Mouse (Mus musculus) intestine, embryonic 15.5 days (tissue): Measurements from ENCODE around the gene Arhgap18. TPM values are rescaled to one million over a fixed set of nuclear protein-coding genes. Genes with fewer than 3 reads are reported as not detected.

Source experiments
- ATAC-seq: fragments of 200-750 bp; cut with Nextera tagmentation; 2 replicates; pipeline ENCODE4 v1.8.0; 2017; ENCODE audit warnings: moderate TSS enrichment, moderate library complexity
- H3K27ac ChIP-seq: fragments of 300-500 bp; sonication (generic); 2 replicates; pipeline ENCODE4 v1.5.1; 2015; ENCODE audit warnings: mild to moderate bottlenecking, inconsistent platforms
- H3K27me3 ChIP-seq: fragments of 300-500 bp; sonication (generic); replicated peaks from 2 replicates; pipeline ENCODE4 v1.6.1; 2015; ENCODE audit warnings: inconsistent platforms
- H3K36me3 ChIP-seq: fragments of 300-500 bp; sonication (generic); 2 replicates; pipeline ENCODE4 v1.6.1; 2015; ENCODE audit warnings: inconsistent platforms
- H3K4me1 ChIP-seq: fragments of 300-500 bp; sonication (generic); replicated peaks from 2 replicates; pipeline ENCODE4 v1.6.1; 2015; ENCODE audit warnings: inconsistent platforms
- H3K4me2 ChIP-seq: fragments of 300-500 bp; sonication (generic); replicated peaks from 2 replicates; pipeline ENCODE4 v1.6.1; 2015; ENCODE audit warnings: mild to moderate bottlenecking, inconsistent platforms
- H3K4me3 ChIP-seq: fragments of 300-500 bp; sonication (generic); replicated peaks from 2 replicates; pipeline ENCODE4 v1.5.1; 2015; ENCODE audit warnings: inconsistent platforms
- H3K9ac ChIP-seq: fragments of 300-500 bp; sonication (generic); 2 replicates; pipeline ENCODE4 v1.6.1; 2015; ENCODE audit warnings: inconsistent platforms
- H3K9me3 ChIP-seq: fragments of 300-500 bp; sonication (generic); 2 replicates; pipeline ENCODE4 v1.6.1; 2016; ENCODE audit warnings: inconsistent platforms
- WGBS: fragments of 180-500 bp; shearing (Covaris S2); methylation state at CpG from one replicate; pipeline ENCODE4 v1.1.7; 2015; 5-methylcytosine and 5-hydroxymethylcytosine counted together
- polyA plus RNA-seq: library from polyadenylated mRNA; unstranded; fragments of >200 nt; fragmentation: Nextera tagmentation; extraction: Ambion mirVana; gene quantifications from 2 replicates; pipeline ENCODE4 v1.2.1, GENCODE M21; 2015

Arhgap18 gene
- polyA plus RNA-seq, 1 experiment from 2014 or later, result 52.2 TPM

GRCm38 (mm10) chr10:26761991-26762903, 9.0 kb downstream of the Arhgap18 start:
- H3K4me2 ChIP-seq, result no peak overlapping the region
- no peak overlapping the region for H3K4me3 ChIP-seq
- H3K4me1 ChIP-seq, result no peaks in the 10 kb centered on the region
- H3K27ac ChIP-seq, result no peak overlapping the region
- no peaks in the 10 kb centered on the region for H3K27me3 ChIP-seq
- H3K36me3 ChIP-seq, result no peaks in the 10 kb centered on the region
- H3K9ac ChIP-seq, result no peak overlapping the region
- 60% methylated on average over 9 of the region's 9 CpGs for WGBS
- ATAC-seq, result no peak
- no peaks in the 10 kb centered on the region for H3K9me3 ChIP-seq

GRCm38 (mm10) chr10:26767196-26767595, 14.0 kb downstream of the Arhgap18 start:
- no peak overlapping the region for H3K4me3 ChIP-seq
- H3K27ac ChIP-seq, result no peak overlapping the region
- no peak overlapping the region for H3K9ac ChIP-seq
- H3K36me3 ChIP-seq, result no peaks in the 10 kb centered on the region
- H3K4me1 ChIP-seq, result no peaks in the 10 kb centered on the region
- no peak overlapping the region for H3K4me2 ChIP-seq
- ATAC-seq, result no peak
- H3K9me3 ChIP-seq, result no peaks in the 10 kb centered on the region
- 74% methylated on average over 3 of the region's 3 CpGs for WGBS
- H3K27me3 ChIP-seq, result no peaks in the 10 kb centered on the region

- Histone ChIP-seq H3K4me3 (no peak overlapping the region), H3K4me2 (no peak overlapping the region), H3K36me3 (no peaks in the 10 kb centered on the region), H3K9me3 (no peaks in the 10 kb centered on the region), H3K27ac (no peak overlapping the region), H3K4me1 (no peaks in the 10 kb centered on the region), H3K27me3 (no peaks in the 10 kb centered on the region), H3K9ac (no peak overlapping the region)
- 94% methylated on average over 2 of the region's 2 CpGs for WGBS
- no peak for ATAC-seq
Observed at GRCm38 (mm10) chr10:26768943-26769342, 15.7 kb downstream of the Arhgap18 start.

GRCm38 (mm10) chr10:26770035-26770434, 16.8 kb downstream of the Arhgap18 start:
- H3K36me3 ChIP-seq, result no peaks in the 10 kb centered on the region
- WGBS, result 83% methylated on average over 8 of the region's 8 CpGs
- no peaks in the 10 kb centered on the region for H3K27me3 ChIP-seq
- no peak overlapping the region for H3K9ac ChIP-seq
- H3K9me3 ChIP-seq, result no peaks in the 10 kb centered on the region
- no peak overlapping the region for H3K27ac ChIP-seq
- no peak overlapping the region for H3K4me3 ChIP-seq
- no peak for ATAC-seq
- no peaks in the 10 kb centered on the region for H3K4me1 ChIP-seq
- H3K4me2 ChIP-seq, result no peak overlapping the region

DNA sequence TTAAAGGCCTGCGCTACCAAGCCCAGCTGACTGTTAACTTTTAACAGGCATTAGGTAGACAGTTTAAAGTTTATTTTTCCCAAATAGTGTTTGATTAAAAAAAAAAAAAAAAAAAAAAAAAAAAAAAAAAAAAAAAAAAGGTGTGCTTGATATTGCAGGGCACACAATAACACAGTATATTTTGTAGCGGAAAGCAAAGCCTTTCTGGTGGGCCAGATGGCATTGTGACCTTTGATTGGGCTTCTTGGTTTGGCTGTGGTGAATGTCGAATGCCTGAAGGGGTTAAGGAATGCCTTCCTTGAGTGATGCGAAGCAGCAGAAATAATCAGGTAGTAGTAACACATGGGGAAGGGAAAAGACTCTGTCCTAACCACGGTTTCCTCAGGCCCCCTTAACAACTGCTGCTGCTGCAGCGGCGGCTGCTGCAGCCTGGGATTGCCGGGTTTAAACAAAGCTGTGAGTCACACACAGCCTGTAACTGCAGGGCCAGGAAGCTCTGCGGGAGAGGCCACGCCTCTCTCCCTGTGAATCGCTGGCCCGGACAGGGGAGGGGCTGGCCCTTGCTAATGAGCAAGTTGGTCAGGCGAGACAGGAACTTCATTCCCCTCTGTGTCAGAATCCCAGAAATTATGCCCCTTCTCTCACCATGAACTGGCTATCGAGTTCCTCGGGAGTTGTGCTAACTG, 18.9 kb downstream of the Arhgap18 start:
- 7% methylated on average over 15 of the region's 15 CpGs for WGBS
- Histone ChIP-seq H3K4me2 (peak overlapping the region; percentile 70), H3K4me3 (peak overlapping the region; percentile 45), H3K9ac (peak overlapping the region; percentile 38), H3K27ac (peak overlapping the region; percentile 79), H3K27me3 (no peaks in the 10 kb centered on the region), H3K9me3 (no peaks in the 10 kb centered on the region), H3K36me3 (no peaks in the 10 kb centered on the region), H3K4me1 (0 out of 2 replicates have a peak, but pooled peaks cover 2% of the 10 kb centered on the region)
- peak; percentile 97 for ATAC-seq

DNA sequence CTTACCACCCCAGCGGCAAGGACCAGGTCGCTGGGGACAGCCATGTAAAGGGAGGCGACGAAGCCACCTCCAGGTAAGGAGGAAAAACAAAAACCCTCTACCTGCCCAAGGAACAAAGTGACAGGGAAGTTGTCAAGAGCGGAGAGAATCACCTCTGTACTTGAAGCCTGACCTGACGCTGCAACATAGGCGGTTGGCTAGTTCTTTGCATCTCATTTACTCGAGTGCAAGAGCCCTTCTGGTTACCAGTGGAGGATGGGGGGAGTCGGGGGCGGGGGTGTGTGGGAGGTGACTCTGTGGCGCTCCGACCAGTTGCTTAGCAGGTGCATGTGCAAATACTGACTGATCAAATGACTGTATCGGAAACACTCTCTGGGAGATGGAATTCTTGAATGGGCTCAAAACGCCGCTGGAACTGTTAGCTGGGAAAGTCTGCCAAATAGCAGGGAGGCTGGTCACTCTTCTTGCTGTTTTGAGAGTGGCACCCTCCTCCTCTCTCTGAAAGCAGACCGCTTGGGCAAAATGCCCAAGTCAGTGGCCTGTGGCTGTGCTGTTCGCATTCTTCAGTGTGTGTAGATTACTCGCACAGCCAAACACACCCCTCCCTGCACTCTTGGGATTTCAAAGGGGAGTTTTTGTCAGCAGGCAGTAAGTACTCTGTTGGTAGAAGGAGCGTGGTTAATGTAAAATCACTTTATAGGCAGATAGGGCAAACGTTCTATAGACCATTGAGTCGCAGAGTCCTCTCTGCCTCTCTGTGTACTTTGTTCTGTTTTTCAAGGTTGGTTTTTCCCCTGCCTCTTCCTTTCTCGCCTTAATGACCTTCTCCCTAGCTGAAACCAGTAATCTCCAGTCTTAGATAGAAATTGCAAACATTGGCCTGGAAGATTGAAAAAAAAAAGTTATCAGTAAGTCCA, 19.7 kb downstream of the Arhgap18 start:
- Histone ChIP-seq H3K4me1 (0 out of 2 replicates have a peak, but pooled peaks cover 2% of the 10 kb centered on the region), H3K9me3 (no peaks in the 10 kb centered on the region), H3K27ac (peak overlapping the region; percentile 79), H3K4me2 (peak overlapping the region; percentile 70), H3K27me3 (no peaks in the 10 kb centered on the region), H3K4me3 (peak overlapping the region; percentile 45), H3K9ac (peak overlapping the region; percentile 38), H3K36me3 (no peaks in the 10 kb centered on the region)
- ATAC-seq, result peak; percentile 69
- WGBS, result 2% methylated on average over 22 of the region's 22 CpGs

GRCm38 (mm10) chr10:26773541-26773940, 20.3 kb downstream of the Arhgap18 start:
- H3K4me2 ChIP-seq, result peak overlapping the region; percentile 70
- H3K4me3 ChIP-seq, result peak overlapping the region; percentile 45
- ATAC-seq, result peak; percentile 35
- no peaks in the 10 kb centered on the region for H3K9me3 ChIP-seq
- H3K27ac ChIP-seq, result peak overlapping the region; percentile 79
- H3K27me3 ChIP-seq, result no peaks in the 10 kb centered on the region
- H3K36me3 ChIP-seq, result no peaks in the 10 kb centered on the region
- H3K9ac ChIP-seq, result peak overlapping the region; percentile 31; the same call in 1 of the 2 replicates
- 0 out of 2 replicates have a peak, but pooled peaks cover 2% of the 10 kb centered on the region for H3K4me1 ChIP-seq
- WGBS, result 41% methylated on average over 5 of the region's 5 CpGs

GRCm38 (mm10) chr10:26774266-26774665, 21.0 kb downstream of the Arhgap18 start:
- Histone ChIP-seq H3K9me3 (no peaks in the 10 kb centered on the region), H3K27ac (peak overlapping the region; percentile 79; the same call in 1 of the 2 replicates), H3K4me2 (peak overlapping the region; percentile 70), H3K9ac (no peak overlapping the region), H3K4me1 (0 out of 2 replicates have a peak, but pooled peaks cover 2% of the 10 kb centered on the region), H3K4me3 (peak overlapping the region; percentile 45), H3K27me3 (no peaks in the 10 kb centered on the region), H3K36me3 (no peaks in the 10 kb centered on the region)
- WGBS, result 71% methylated on average over 1 of the region's 1 CpGs
- no peak for ATAC-seq

GRCm38 (mm10) chr10:26776443-26776842, 23.2 kb downstream of the Arhgap18 start:
- no peaks in the 10 kb centered on the region for H3K36me3 ChIP-seq
- no peak overlapping the region for H3K9ac ChIP-seq
- ATAC-seq, result no peak
- H3K4me1 ChIP-seq, result peaks cover 8% of the 10 kb centered on the region
- H3K27me3 ChIP-seq, result no peaks in the 10 kb centered on the region
- no peaks in the 10 kb centered on the region for H3K9me3 ChIP-seq
- H3K27ac ChIP-seq, result no peak overlapping the region
- H3K4me2 ChIP-seq, result no peak overlapping the region
- no peak overlapping the region for H3K4me3 ChIP-seq

DNA sequence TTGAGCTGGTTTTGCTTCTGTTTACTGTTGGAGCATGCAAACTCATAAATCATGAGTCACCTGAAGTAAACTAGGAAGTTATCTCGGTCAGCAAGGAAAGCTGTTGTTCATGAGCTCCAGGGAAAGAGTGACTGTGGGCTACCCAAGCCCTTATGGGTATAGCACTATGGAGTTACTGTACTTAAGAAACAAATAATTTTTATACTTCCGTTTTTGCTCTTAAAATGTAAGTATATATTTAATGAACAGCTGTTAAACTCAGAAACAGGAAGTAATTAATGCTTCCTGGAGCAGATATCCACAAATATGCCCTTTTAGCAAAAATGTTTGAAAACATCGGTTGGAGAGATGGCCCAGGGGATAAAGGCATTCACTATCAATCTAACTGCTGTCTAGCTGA, 27.4 kb downstream of the Arhgap18 start:
- no peak for ATAC-seq
- no peaks in the 10 kb centered on the region for H3K36me3 ChIP-seq
- WGBS, result 18% methylated on average over 3 of the region's 3 CpGs
- H3K4me1 ChIP-seq, result peaks cover 8% of the 10 kb centered on the region
- H3K4me3 ChIP-seq, result no peak overlapping the region
- no peaks in the 10 kb centered on the region for H3K9me3 ChIP-seq
- H3K9ac ChIP-seq, result no peak overlapping the region
- 0 out of 2 replicates have a peak overlapping the region, but pooled peaks have one; percentile 18 for H3K27ac ChIP-seq
- H3K4me2 ChIP-seq, result no peak overlapping the region
- no peaks in the 10 kb centered on the region for H3K27me3 ChIP-seq

GRCm38 (mm10) chr10:26789680-26790079, 36.5 kb downstream of the Arhgap18 start:
- no peak overlapping the region for H3K4me3 ChIP-seq
- WGBS, result 83% methylated on average over 2 of the region's 2 CpGs
- H3K27me3 ChIP-seq, result no peaks in the 10 kb centered on the region
- H3K4me2 ChIP-seq, result no peak overlapping the region
- no peaks in the 10 kb centered on the region for H3K9me3 ChIP-seq
- H3K9ac ChIP-seq, result no peak overlapping the region
- ATAC-seq, result no peak
- H3K4me1 ChIP-seq, result 0 out of 2 replicates have a peak, but pooled peaks cover 3% of the 10 kb centered on the region
- no peaks in the 10 kb centered on the region for H3K36me3 ChIP-seq
- no peak overlapping the region for H3K27ac ChIP-seq
